In the genomic region with DNA sequence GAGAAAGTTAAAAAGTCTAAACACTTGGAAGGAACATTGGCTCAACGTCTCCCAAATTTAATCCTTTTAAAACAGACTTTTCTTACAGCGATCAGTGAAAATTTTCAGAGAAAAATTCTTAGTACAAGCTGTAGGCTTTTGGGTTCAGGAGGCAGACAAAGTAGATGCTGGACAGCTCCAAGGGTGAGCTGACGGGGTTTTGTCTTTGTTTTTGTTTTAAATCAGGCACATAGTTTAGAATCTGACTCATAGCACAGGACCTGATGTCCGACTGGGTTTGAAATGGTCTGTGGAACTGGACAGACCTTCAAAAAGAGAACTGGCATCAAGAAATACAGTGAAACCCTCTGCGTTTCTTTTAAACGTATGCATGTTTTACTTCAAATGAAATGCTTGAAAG, we compare ENCODE assay signal across 21 mouse cellular contexts.
A peak's percentile ranks its signal among the peaks of the same experiment; 100 is the strongest.
DNase-seq lines count a peak whose midpoint lies in the region; ATAC-seq and TF ChIP-seq lines count a peak whose summit lies in the region.
"Had no signal": no experiment of that assay in that cellular context is flagged by ENCODE, and none has a peak within 500 bp of the region (broad histone marks: within the 10 kb centered on the region; RNA-seq: fewer than 3 reads in every experiment).

No protein-coding gene starts in this region.

- H3K27ac ChIP-seq in lung, embryonic 14.5 days (ENCODE audit: low read depth) = no peak overlapping the region
- H3K27ac ChIP-seq in hindbrain, embryonic 11.5 days (ENCODE audit: low read depth, low read length) = no peak overlapping the region
- H3K27ac ChIP-seq: embryonic facial prominence, embryonic 15.5 days; heart, embryonic 10.5 days; hindbrain, embryonic 13.5 days; intestine, embryonic 15.5 days; layer of hippocampus, adult 2 months; liver, embryonic 13.5 days had no signal

- 47% methylated on average over 6 of the region's 6 CpGs for WGBS in lung, embryonic 14.5 days
- WGBS in lung, adult 2 months = 49% methylated on average over 6 of the region's 6 CpGs
- WGBS in hindbrain, embryonic 11.5 days = 68% methylated on average over 6 of the region's 6 CpGs

- H3K4me3 ChIP-seq in lung, embryonic 14.5 days (ENCODE audit: low read depth, low read length) = no peak overlapping the region
- no peak overlapping the region for H3K4me3 ChIP-seq in lung, adult 2 months (replicated peaks; ENCODE audit: extremely low read depth, low read depth, low read length)
- no peak overlapping the region for H3K4me3 ChIP-seq in hindbrain, embryonic 11.5 days (ENCODE audit: low read depth, low read length)
- H3K4me3 ChIP-seq: embryonic facial prominence, embryonic 15.5 days; heart, embryonic 10.5 days; hindbrain, embryonic 13.5 days; intestine, embryonic 15.5 days; layer of hippocampus, adult 2 months; liver, embryonic 13.5 days had no signal

- POLR2A ChIA-PET in Patski (lab: Charles Lee) = no interaction called here

- no peak for TF ChIP-seq POLR2A in lung, adult 2 months (IDR thresholded peaks at IDR 0.05; ENCODE audit: borderline replicate concordance, extremely low read depth, low read depth, low read length)

- CTCF ChIA-PET in Patski (lab: Charles Lee) = interaction anchor here (1.3 kb wide), 1 partner anchor 8 kb away, joined by 3 read pairs; no protein-coding TSS in a partner anchor

- no peaks in the 10 kb centered on the region for H3K27me3 ChIP-seq in lung, embryonic 14.5 days (ENCODE audit: insufficient read depth, low read length)
- H3K27me3 ChIP-seq in Patski = no peaks in the 10 kb centered on the region
- no peaks in the 10 kb centered on the region for H3K27me3 ChIP-seq in hindbrain, embryonic 11.5 days (ENCODE audit: control insufficient read depth, insufficient read depth, low read length)
- H3K27me3 ChIP-seq: embryonic facial prominence, embryonic 15.5 days; hindbrain, embryonic 13.5 days; intestine, embryonic 15.5 days; liver, embryonic 13.5 days had no signal

- peak; percentile 23 for DNase-seq in adrenal gland, postnatal 10 days
- no peak for DNase-seq in adrenal gland, adult 18-20 months (ENCODE audit: low spot score in 2 of 2)
- peak; percentile 67 for DNase-seq in lung, embryonic 14.5 days
- no peak for DNase-seq in lung, adult 2 months
- DNase-seq in Patski (ENCODE audit: low read depth, low spot score) = peak; percentile 17
- peak; percentile 5 for DNase-seq in yolk sac, embryonic 10.5 days (ENCODE audit: low spot score)
- no peak for DNase-seq in hindbrain, embryonic 11.5 days (ENCODE audit: low spot score)
- DNase-seq: B cell, adult 2 months; cerebellum, postnatal 10 days; gastrocnemius, postnatal 14 days; heart, postnatal 10 days; kidney, postnatal 10 days; liver, embryonic 13.5 days; right cerebral cortex, postnatal 25 days had no signal

- no peak overlapping the region for H3K9ac ChIP-seq in lung, embryonic 14.5 days
- H3K9ac ChIP-seq in hindbrain, embryonic 11.5 days (ENCODE audit: low read depth, low read length) = no peak overlapping the region
- H3K9ac ChIP-seq: embryonic facial prominence, embryonic 15.5 days; hindbrain, embryonic 13.5 days; intestine, embryonic 15.5 days; liver, embryonic 13.5 days had no signal

- no peaks in the 10 kb centered on the region for H3K4me1 ChIP-seq in lung, embryonic 14.5 days (ENCODE audit: insufficient read depth)
- H3K4me1 ChIP-seq in lung, adult 2 months (ENCODE audit: control insufficient read depth, insufficient read depth, low read length) = no peaks in the 10 kb centered on the region
- H3K4me1 ChIP-seq in hindbrain, embryonic 11.5 days (replicated peaks; ENCODE audit: control insufficient read depth, insufficient read depth, low read length) = no peaks in the 10 kb centered on the region
- H3K4me1 ChIP-seq: embryonic facial prominence, embryonic 15.5 days; heart, embryonic 10.5 days; hindbrain, embryonic 13.5 days; intestine, embryonic 15.5 days; liver, embryonic 13.5 days had no signal

- in situ Hi-C loops in Patski (cut with MboI; ENCODE audit: low pct_unique_long_range_greater_than_20kb) = no loop called here

- no peaks in the 10 kb centered on the region for H3K9me3 ChIP-seq in lung, embryonic 14.5 days (ENCODE audit: low read depth, low read length)
- H3K9me3 ChIP-seq in hindbrain, embryonic 11.5 days (ENCODE audit: control insufficient read depth, low read length) = no peaks in the 10 kb centered on the region
- H3K9me3 ChIP-seq: embryonic facial prominence, embryonic 15.5 days; heart, embryonic 10.5 days; hindbrain, embryonic 13.5 days; intestine, embryonic 15.5 days; liver, embryonic 13.5 days had no signal

- H3K4me2 ChIP-seq in lung, embryonic 14.5 days = no peak overlapping the region
- no peak overlapping the region for H3K4me2 ChIP-seq in hindbrain, embryonic 11.5 days (replicated peaks; ENCODE audit: low read depth, low read length)
- H3K4me2 ChIP-seq: embryonic facial prominence, embryonic 15.5 days; hindbrain, embryonic 13.5 days; intestine, embryonic 15.5 days; liver, embryonic 13.5 days had no signal

- no peak for TF ChIP-seq CTCF in lung, embryonic 14.5 days (IDR thresholded peaks at IDR 0.05; ENCODE audit: low read depth)
- TF ChIP-seq CTCF in lung, adult 2 months (IDR thresholded peaks at IDR 0.05; ENCODE audit: insufficient read depth, low read length) = no peak
- TF ChIP-seq CTCF in Patski (IDR thresholded peaks at IDR 0.05) = no peak

- no peak for ATAC-seq in lung, embryonic 14.5 days (ENCODE audit: insufficient read depth)
- ATAC-seq in Patski = peak; percentile 82
- no peak for ATAC-seq in hindbrain, embryonic 11.5 days (ENCODE audit: low FRiP score)
- ATAC-seq: intestine, embryonic 15.5 days; lung, postnatal 0 days; midbrain, embryonic 16.5 days had no signal

- H3K36me3 ChIP-seq in lung, embryonic 14.5 days (ENCODE audit: insufficient read depth) = 0 out of 2 replicates have a peak, but pooled peaks cover 4% of the 10 kb centered on the region
- H3K36me3 ChIP-seq in hindbrain, embryonic 11.5 days (ENCODE audit: control insufficient read depth, insufficient read depth, low read length) = no peaks in the 10 kb centered on the region
- H3K36me3 ChIP-seq: hindbrain, embryonic 13.5 days; intestine, embryonic 15.5 days; liver, embryonic 13.5 days had no signal

Comparison
In these comparisons a context has a peak if more than half of its experiments do, and no peak if none do; other contexts are left out.
1. DNase-seq: peak in adrenal gland, postnatal 10 days (single experiment), lung, embryonic 14.5 days (single experiment), Patski (single experiment) and yolk sac, embryonic 10.5 days (single experiment); none in adrenal gland, adult 18-20 months (0 of 2), lung, adult 2 months (single experiment) and hindbrain, embryonic 11.5 days (single experiment).